Comparison of ENCODE assay signal across 8 mouse cellular contexts in the genomic region with DNA sequence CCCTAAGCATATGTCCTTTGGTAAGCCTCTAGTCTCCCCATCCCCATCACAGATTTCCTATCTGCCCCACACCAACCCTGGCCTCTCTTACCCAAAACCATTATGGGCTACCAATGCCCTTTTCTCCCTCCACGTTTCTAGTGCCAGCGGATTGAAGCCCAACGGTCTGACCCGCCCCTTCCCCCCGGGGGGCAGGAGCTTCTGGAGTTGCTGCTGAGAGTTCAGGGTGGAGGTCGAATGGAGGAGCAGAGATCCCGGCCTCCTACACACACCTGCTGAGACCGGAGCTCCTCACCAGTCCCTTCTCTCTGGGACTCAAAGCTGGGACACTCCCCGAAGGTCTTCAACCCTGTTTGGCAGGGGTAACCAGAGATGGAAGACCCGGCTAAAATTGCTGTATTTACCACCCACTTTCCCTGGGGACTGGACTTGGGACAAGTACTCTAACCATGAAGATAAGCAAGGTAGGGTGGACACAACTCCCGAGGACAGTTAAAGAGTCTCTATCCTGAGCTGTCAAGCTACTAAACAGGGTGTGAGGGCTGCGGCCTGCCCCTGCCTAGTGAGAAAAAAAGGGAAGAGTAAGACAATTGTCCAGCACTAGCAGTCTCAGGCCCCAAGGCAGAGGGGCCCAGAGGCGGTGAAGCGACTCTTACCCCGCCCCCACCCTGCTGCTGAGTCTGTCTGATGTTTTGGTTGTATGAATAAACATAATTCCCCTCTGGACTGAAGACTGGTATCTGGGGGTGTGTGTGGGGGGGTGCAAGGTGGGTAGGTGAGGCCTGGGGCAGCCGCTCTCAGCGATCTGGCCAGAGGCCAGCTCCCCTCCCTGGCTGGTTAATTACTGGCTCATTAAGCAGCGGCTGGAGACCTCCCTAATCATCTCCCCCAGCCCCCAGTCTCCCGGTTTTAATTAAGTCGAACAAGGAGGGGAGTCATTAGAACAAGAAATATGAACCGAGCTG. TPM values are rescaled to one million over a fixed set of nuclear protein-coding genes. Genes with fewer than 3 reads are reported as not detected.
DNase-seq lines count a peak whose midpoint lies in the region; ATAC-seq and TF ChIP-seq lines count a peak whose summit lies in the region.

A gene (plus strand): TSS at position 238 of the 965 bp plus-strand sequence.

- peaks cover 5% of the 10 kb centered on the region for H3K36me3 ChIP-seq in hindbrain, embryonic 16.5 days (ENCODE audit: control insufficient read depth, insufficient read depth, low read length)
- peaks cover 24% of the 10 kb centered on the region for H3K36me3 ChIP-seq in limb, embryonic 12.5 days
- H3K36me3 ChIP-seq in midbrain, embryonic 15.5 days (replicated peaks): peaks cover 5% of the 10 kb centered on the region; the same call in 1 of the 2 replicates

- H3K4me2 ChIP-seq in hindbrain, embryonic 16.5 days (ENCODE audit: low read length): peak within 1 kb of the TSS; percentile 69
- peak within 1 kb of the TSS; percentile 97 for H3K4me2 ChIP-seq in limb, embryonic 12.5 days
- H3K4me2 ChIP-seq in midbrain, embryonic 15.5 days: peak within 1 kb of the TSS; percentile 90

- TF ChIP-seq POLR2A in bone marrow macrophage, adult 2 months (IDR thresholded peaks at IDR 0.05; ENCODE audit: borderline replicate concordance, low read depth, low read length): no peak

- peak; percentile 44 for DNase-seq in kidney, adult 18-20 months
- DNase-seq in kidney, adult 8-10 months: no peak
- no peak for DNase-seq in gastrocnemius, postnatal 10 days
- no peak for DNase-seq in urinary bladder, postnatal 4 days (ENCODE audit: low spot score in 2 of 2)

- H3K27me3 ChIP-seq in hindbrain, embryonic 16.5 days (replicated peaks; ENCODE audit: control insufficient read depth, insufficient read depth, low read length): no peaks in the 10 kb centered on the region
- H3K27me3 ChIP-seq in limb, embryonic 12.5 days: no peaks in the 10 kb centered on the region
- no peaks in the 10 kb centered on the region for H3K27me3 ChIP-seq in midbrain, embryonic 15.5 days (replicated peaks)

- 3% methylated on average over 20 of the region's 21 CpGs for WGBS in hindbrain, embryonic 16.5 days
- WGBS in limb, embryonic 12.5 days: 3% methylated on average over 21 of the region's 21 CpGs
- WGBS in midbrain, embryonic 15.5 days: 2% methylated on average over 21 of the region's 21 CpGs

- peak within 1 kb of the TSS; percentile 98 for H3K9ac ChIP-seq in hindbrain, embryonic 16.5 days (ENCODE audit: low read depth, low read length)
- H3K9ac ChIP-seq in limb, embryonic 12.5 days (replicated peaks): peak within 1 kb of the TSS; percentile 98
- H3K9ac ChIP-seq in midbrain, embryonic 15.5 days: peak within 1 kb of the TSS; percentile 92

- ATAC-seq in hindbrain, embryonic 16.5 days: no peak; the same call in 1 of the 2 replicates
- ATAC-seq in limb, embryonic 12.5 days (ENCODE audit: insufficient number of reproducible peaks, insufficient read depth, low FRiP score, low TSS enrichment, low read depth): no peak
- ATAC-seq in midbrain, embryonic 15.5 days (replicated peaks): no peak

- no peaks in the 10 kb centered on the region for H3K9me3 ChIP-seq in hindbrain, embryonic 16.5 days (ENCODE audit: control insufficient read depth, low read length)
- H3K9me3 ChIP-seq in limb, embryonic 12.5 days: no peaks in the 10 kb centered on the region
- no peaks in the 10 kb centered on the region for H3K9me3 ChIP-seq in midbrain, embryonic 15.5 days

- no peak for TF ChIP-seq CTCF in bone marrow macrophage, adult 2 months (IDR thresholded peaks at IDR 0.05; ENCODE audit: low read depth, low read length)

- H3K4me3 ChIP-seq in bone marrow macrophage, adult 2 months (ENCODE audit: insufficient read depth, low read length): peak within 1 kb of the TSS; percentile 68
- peak within 1 kb of the TSS; percentile 89 for H3K4me3 ChIP-seq in hindbrain, embryonic 16.5 days (ENCODE audit: low read length)
- H3K4me3 ChIP-seq in limb, embryonic 12.5 days (replicated peaks): peak within 1 kb of the TSS; percentile 79
- peak within 1 kb of the TSS; percentile 80 for H3K4me3 ChIP-seq in midbrain, embryonic 15.5 days

- peaks cover 17% of the 10 kb centered on the region for H3K4me1 ChIP-seq in bone marrow macrophage, adult 2 months (ENCODE audit: control insufficient read depth, insufficient read depth, low read length)
- H3K4me1 ChIP-seq in hindbrain, embryonic 16.5 days (ENCODE audit: control insufficient read depth, insufficient read depth, low read depth, low read length): peaks cover 32% of the 10 kb centered on the region
- H3K4me1 ChIP-seq in limb, embryonic 12.5 days (replicated peaks): peaks cover 72% of the 10 kb centered on the region
- H3K4me1 ChIP-seq in midbrain, embryonic 15.5 days: peaks cover 60% of the 10 kb centered on the region

- peak within 1 kb of the TSS; percentile 95 for H3K27ac ChIP-seq in bone marrow macrophage, adult 2 months (ENCODE audit: insufficient read depth, low read depth, low read length)
- H3K27ac ChIP-seq in hindbrain, embryonic 16.5 days (ENCODE audit: low read depth, low read length): peak within 1 kb of the TSS; percentile 99
- H3K27ac ChIP-seq in limb, embryonic 12.5 days: peak within 1 kb of the TSS; percentile 100
- H3K27ac ChIP-seq in midbrain, embryonic 15.5 days: peak within 1 kb of the TSS; percentile 98

RNA-seq across cellular contexts. Expression of the gene that starts here (rescaled TPM):
- polyA plus RNA-seq in bone marrow macrophage, adult 2 months (2012; ENCODE audit: insufficient read depth, insufficient read length, missing spikeins): 85.9 and 90.0 TPM in 2 replicates
- 10 to 100 TPM; 24.2 to 30.9 TPM for total RNA-seq in gastrocnemius, postnatal 10 days (2021)
- polyA plus RNA-seq in hindbrain, embryonic 16.5 days (2015; fragmentation: Nextera tagmentation; extraction: Ambion mirVana): 7.3 and 8.3 TPM in 2 replicates
- 24.6 and 26.6 TPM in 2 replicates for polyA plus RNA-seq in limb, embryonic 12.5 days (2016; fragmentation: Nextera tagmentation; extraction: Ambion mirVana)
- polyA plus RNA-seq in midbrain, embryonic 15.5 days (2015; fragmentation: Nextera tagmentation; extraction: Ambion mirVana): 10.2 and 10.7 TPM in 2 replicates
